Mouse (Mus musculus) frontal cortex, postnatal 36 days (tissue): ENCODE measurements at regions not wholly inside any gene's neighbourhood (a gene's known extent, or its start where the extent isn't known, plus 50 kb on each side); places are given as distances from the start of the nearest gene placed in this dataset.

ENCODE experiments used
- DNase-seq, 2 experiments: peaks; one replicate each; pipeline ENCODE4 v3.0.0; 2022; ENCODE audit warnings: low spot score in 2 of 2

DNA sequence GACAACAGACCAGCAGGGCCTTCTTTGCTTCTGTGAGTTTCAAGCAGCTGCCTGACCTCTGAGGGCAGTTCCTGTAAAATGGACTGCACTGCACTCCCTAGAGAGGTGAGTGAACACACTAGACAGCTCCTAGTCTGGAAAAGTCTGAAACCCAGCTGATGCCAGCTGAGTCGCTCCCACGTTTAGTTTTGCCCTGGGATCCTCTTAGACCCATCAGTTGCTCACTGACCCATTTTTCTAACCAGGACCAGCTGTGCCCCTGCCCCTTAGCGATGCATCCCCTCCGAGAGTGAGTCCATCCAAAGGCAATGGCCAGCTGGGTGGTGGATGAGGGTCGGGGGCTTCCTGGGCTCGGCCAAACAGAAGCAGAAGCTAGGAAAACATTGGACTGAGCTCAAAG is 62.2 kb upstream of the Top1 start:
- DNase-seq, result no peak

- no peak for DNase-seq
Measured at GRCm38 (mm10) chr2:160584568-160584967, 61.1 kb upstream of the Top1 start.

GRCm38 (mm10) chr2:160587015-160587835 is 58.5 kb upstream of the Top1 start:
- DNase-seq, result no peak

- no peak for DNase-seq
Measured at GRCm38 (mm10) chr2:160588401-160588800, 57.3 kb upstream of the Top1 start.

GRCm38 (mm10) chr2:160590209-160590910 is 55.3 kb upstream of the Top1 start:
- no peak for DNase-seq

GRCm38 (mm10) chr2:160591446-160592180 is 54.1 kb upstream of the Top1 start:
- DNase-seq, result no peak

- peak; percentile 79 to 82 for DNase-seq
Measured at GRCm38 (mm10) chr2:160593035-160593434, 52.7 kb upstream of the Top1 start.
